Mouse (Mus musculus): ENCODE data around the gene Itga8. TPM values are rescaled to one million over a fixed set of nuclear protein-coding genes. Genes with fewer than 3 reads are reported as not detected.
A peak's percentile ranks its signal among the peaks of the same experiment; 100 is the strongest.

The Itga8 gene
- polyA plus RNA-seq, 1 experiment from 2014 or later: 6.4 TPM

GRCm38 (mm10) chr2:12325868-12326267 lies 24.1 kb upstream of the Itga8 start:
- H3K4me2 ChIP-seq: no peak overlapping the region
- peaks cover 3% of the 10 kb centered on the region; the same call in 1 of the 2 replicates for H3K4me1 ChIP-seq (ENCODE audit: control insufficient read depth, insufficient read depth, low read length)
- H3K9ac ChIP-seq (ENCODE audit: low read depth, low read length): no peak overlapping the region
- H3K9me3 ChIP-seq (replicated peaks; ENCODE audit: control insufficient read depth, low read length): no peaks in the 10 kb centered on the region
- WGBS (ENCODE audit: insufficient replicate concordance): 79% methylated on average over 2 of the region's 2 CpGs
- no peak for ATAC-seq (replicated peaks; ENCODE audit: insufficient number of reproducible peaks, low FRiP score, low TSS enrichment)
- no peak overlapping the region for H3K4me3 ChIP-seq (ENCODE audit: low read depth, low read length)
- no peak overlapping the region for H3K27ac ChIP-seq (ENCODE audit: low read depth, low read length)
- H3K27me3 ChIP-seq (ENCODE audit: control insufficient read depth, insufficient read depth, low read length): no peaks in the 10 kb centered on the region
- no peaks in the 10 kb centered on the region for H3K36me3 ChIP-seq (ENCODE audit: control insufficient read depth, insufficient read depth, low read length)

GRCm38 (mm10) chr2:12325417-12325816 lies 23.7 kb upstream of the Itga8 start:
- no peak overlapping the region for H3K27ac ChIP-seq (ENCODE audit: low read depth, low read length)
- no peaks in the 10 kb centered on the region for H3K36me3 ChIP-seq (ENCODE audit: control insufficient read depth, insufficient read depth, low read length)
- WGBS (ENCODE audit: insufficient replicate concordance): 60% methylated on average over 6 of the region's 6 CpGs
- H3K4me3 ChIP-seq (ENCODE audit: low read depth, low read length): no peak overlapping the region
- H3K9me3 ChIP-seq (replicated peaks; ENCODE audit: control insufficient read depth, low read length): no peaks in the 10 kb centered on the region
- H3K9ac ChIP-seq (ENCODE audit: low read depth, low read length): no peak overlapping the region
- peaks cover 3% of the 10 kb centered on the region; the same call in 1 of the 2 replicates for H3K4me1 ChIP-seq (ENCODE audit: control insufficient read depth, insufficient read depth, low read length)
- no peaks in the 10 kb centered on the region for H3K27me3 ChIP-seq (ENCODE audit: control insufficient read depth, insufficient read depth, low read length)
- peak; percentile 60 for ATAC-seq (replicated peaks; ENCODE audit: insufficient number of reproducible peaks, low FRiP score, low TSS enrichment)
- no peak overlapping the region for H3K4me2 ChIP-seq

DNA sequence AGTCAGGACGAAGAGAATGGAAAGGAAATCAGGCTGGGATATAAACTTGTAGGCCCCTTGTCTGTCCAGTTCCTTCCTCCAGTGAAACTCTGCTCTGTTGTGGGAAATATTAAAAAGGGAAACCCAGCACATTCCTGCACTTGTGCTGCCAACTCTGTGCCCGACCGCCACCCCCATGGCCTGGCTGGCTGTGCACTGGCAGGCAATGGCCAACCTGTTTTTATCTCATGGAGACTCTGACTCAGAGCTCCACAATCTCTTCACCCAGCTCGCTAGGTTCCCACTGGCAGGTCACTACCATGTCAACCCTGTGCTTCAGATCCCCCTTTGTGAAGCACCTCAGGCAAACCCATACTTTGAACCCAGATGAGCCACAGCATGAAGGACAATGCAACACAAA lies 19.2 kb upstream of the Itga8 start:
- H3K4me2 ChIP-seq: no peak overlapping the region
- no peaks in the 10 kb centered on the region for H3K9me3 ChIP-seq (replicated peaks; ENCODE audit: control insufficient read depth, low read length)
- no peak overlapping the region for H3K27ac ChIP-seq (ENCODE audit: low read depth, low read length)
- H3K4me1 ChIP-seq (ENCODE audit: control insufficient read depth, insufficient read depth, low read length): no peaks in the 10 kb centered on the region
- no peaks in the 10 kb centered on the region for H3K27me3 ChIP-seq (ENCODE audit: control insufficient read depth, insufficient read depth, low read length)
- no peak overlapping the region for H3K9ac ChIP-seq (ENCODE audit: low read depth, low read length)
- H3K4me3 ChIP-seq (ENCODE audit: low read depth, low read length): no peak overlapping the region
- 82% methylated on average over 4 of the region's 4 CpGs for WGBS (ENCODE audit: insufficient replicate concordance)
- H3K36me3 ChIP-seq (ENCODE audit: control insufficient read depth, insufficient read depth, low read length): no peaks in the 10 kb centered on the region
- no peak for ATAC-seq (replicated peaks; ENCODE audit: insufficient number of reproducible peaks, low FRiP score, low TSS enrichment)

DNA sequence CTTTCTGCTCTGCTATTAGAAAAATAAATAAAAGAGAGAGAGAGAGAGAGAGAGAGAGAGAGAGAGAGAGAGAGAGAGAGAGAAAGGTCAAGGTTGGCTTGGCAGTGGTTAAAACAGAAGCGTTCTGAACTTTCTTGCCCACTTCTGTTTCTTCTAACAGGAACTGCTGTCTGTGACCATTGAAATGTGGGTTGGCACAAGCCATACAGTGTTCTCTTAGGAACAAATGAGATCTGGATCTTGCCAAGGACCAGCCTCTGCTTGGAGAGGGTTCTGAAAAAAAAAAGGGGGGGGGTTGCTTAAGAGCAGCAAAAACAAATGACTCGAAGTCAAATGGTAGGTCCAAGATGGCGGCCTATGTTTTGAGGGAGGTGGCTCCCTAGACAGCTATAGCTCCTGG lies 17.0 kb upstream of the Itga8 start:
- 88% methylated on average over 3 of the region's 3 CpGs for WGBS (ENCODE audit: insufficient replicate concordance)
- no peak overlapping the region for H3K9ac ChIP-seq (ENCODE audit: low read depth, low read length)
- no peaks in the 10 kb centered on the region for H3K36me3 ChIP-seq (ENCODE audit: control insufficient read depth, insufficient read depth, low read length)
- no peaks in the 10 kb centered on the region for H3K4me1 ChIP-seq (ENCODE audit: control insufficient read depth, insufficient read depth, low read length)
- H3K27ac ChIP-seq (ENCODE audit: low read depth, low read length): no peak overlapping the region
- H3K27me3 ChIP-seq (ENCODE audit: control insufficient read depth, insufficient read depth, low read length): no peaks in the 10 kb centered on the region
- H3K9me3 ChIP-seq (replicated peaks; ENCODE audit: control insufficient read depth, low read length): no peaks in the 10 kb centered on the region
- H3K4me3 ChIP-seq (ENCODE audit: low read depth, low read length): no peak overlapping the region
- no peak for ATAC-seq (replicated peaks; ENCODE audit: insufficient number of reproducible peaks, low FRiP score, low TSS enrichment)
- no peak overlapping the region for H3K4me2 ChIP-seq

DNA sequence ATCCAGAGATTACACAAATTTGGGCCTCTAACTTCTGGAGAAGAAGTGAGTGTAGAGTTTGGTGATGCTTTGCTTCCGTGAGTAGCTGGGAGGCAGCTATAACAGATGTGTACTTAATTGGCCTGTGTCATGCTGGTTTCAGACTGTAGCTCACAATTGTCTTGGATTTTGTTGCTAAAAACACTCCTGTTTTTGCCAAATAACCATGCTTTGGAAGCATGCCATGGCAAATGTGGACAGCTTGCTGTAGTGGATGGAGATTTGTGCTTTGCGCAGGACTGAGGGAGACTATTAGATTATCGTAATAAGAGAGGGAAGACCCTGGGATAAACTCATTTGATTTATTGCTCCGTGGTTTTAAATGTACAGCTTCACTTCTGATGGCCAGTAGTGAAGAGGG lies 16.3 kb upstream of the Itga8 start:
- Histone ChIP-seq H3K4me3 (ENCODE audit: low read depth, low read length) (no peak overlapping the region), H3K9ac (ENCODE audit: low read depth, low read length) (no peak overlapping the region), H3K4me1 (ENCODE audit: control insufficient read depth, insufficient read depth, low read length) (no peaks in the 10 kb centered on the region), H3K36me3 (ENCODE audit: control insufficient read depth, insufficient read depth, low read length) (no peaks in the 10 kb centered on the region), H3K27ac (ENCODE audit: low read depth, low read length) (no peak overlapping the region), H3K9me3 (replicated peaks; ENCODE audit: control insufficient read depth, low read length) (no peaks in the 10 kb centered on the region), H3K4me2 (no peak overlapping the region), H3K27me3 (ENCODE audit: control insufficient read depth, insufficient read depth, low read length) (no peaks in the 10 kb centered on the region)
- WGBS (ENCODE audit: insufficient replicate concordance): 89% methylated on average over 4 of the region's 4 CpGs
- no peak for ATAC-seq (replicated peaks; ENCODE audit: insufficient number of reproducible peaks, low FRiP score, low TSS enrichment)

GRCm38 (mm10) chr2:12317343-12317742 lies 15.6 kb upstream of the Itga8 start:
- H3K27me3 ChIP-seq (ENCODE audit: control insufficient read depth, insufficient read depth, low read length): no peaks in the 10 kb centered on the region
- no peak for ATAC-seq (replicated peaks; ENCODE audit: insufficient number of reproducible peaks, low FRiP score, low TSS enrichment)
- H3K4me1 ChIP-seq (ENCODE audit: control insufficient read depth, insufficient read depth, low read length): no peaks in the 10 kb centered on the region
- H3K4me2 ChIP-seq: no peak overlapping the region
- no peak overlapping the region for H3K4me3 ChIP-seq (ENCODE audit: low read depth, low read length)
- 74% methylated on average over 5 of the region's 5 CpGs for WGBS (ENCODE audit: insufficient replicate concordance)
- H3K9ac ChIP-seq (ENCODE audit: low read depth, low read length): no peak overlapping the region
- H3K9me3 ChIP-seq (replicated peaks; ENCODE audit: control insufficient read depth, low read length): no peaks in the 10 kb centered on the region
- no peaks in the 10 kb centered on the region for H3K36me3 ChIP-seq (ENCODE audit: control insufficient read depth, insufficient read depth, low read length)
- no peak overlapping the region for H3K27ac ChIP-seq (ENCODE audit: low read depth, low read length)

GRCm38 (mm10) chr2:12316361-12316760 lies 14.6 kb upstream of the Itga8 start:
- ATAC-seq (replicated peaks; ENCODE audit: insufficient number of reproducible peaks, low FRiP score, low TSS enrichment): no peak

DNA sequence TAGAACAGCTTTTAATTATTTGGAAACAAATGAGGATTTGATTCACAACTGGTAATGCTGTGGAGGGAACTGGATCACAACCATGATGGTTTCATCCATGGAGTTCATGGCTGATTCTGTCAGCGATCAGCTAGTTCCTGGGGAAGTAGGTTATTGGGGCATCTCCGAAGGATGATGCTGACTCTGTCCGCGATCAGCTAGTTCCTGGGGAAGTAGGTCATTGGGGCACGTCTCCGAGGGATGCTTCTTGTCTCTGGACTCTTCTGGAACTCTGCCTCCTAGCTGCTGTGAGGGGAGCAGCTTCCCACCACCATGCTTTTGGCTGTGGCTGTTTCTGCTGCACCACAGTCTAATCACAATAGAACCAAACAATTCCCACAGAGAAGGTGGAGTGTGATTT lies 12.3 kb upstream of the Itga8 start:
- Histone ChIP-seq H3K9ac (ENCODE audit: low read depth, low read length) (no peak overlapping the region), H3K4me3 (ENCODE audit: low read depth, low read length) (no peak overlapping the region), H3K36me3 (ENCODE audit: control insufficient read depth, insufficient read depth, low read length) (no peaks in the 10 kb centered on the region), H3K27me3 (ENCODE audit: control insufficient read depth, insufficient read depth, low read length) (no peaks in the 10 kb centered on the region), H3K27ac (ENCODE audit: low read depth, low read length) (no peak overlapping the region), H3K4me1 (ENCODE audit: control insufficient read depth, insufficient read depth, low read length) (no peaks in the 10 kb centered on the region), H3K9me3 (replicated peaks; ENCODE audit: control insufficient read depth, low read length) (no peaks in the 10 kb centered on the region), H3K4me2 (no peak overlapping the region)
- no peak for ATAC-seq (replicated peaks; ENCODE audit: insufficient number of reproducible peaks, low FRiP score, low TSS enrichment)
- 72% methylated on average over 6 of the region's 6 CpGs for WGBS (ENCODE audit: insufficient replicate concordance)

More at GRCm38 (mm10) chr2:12316361-12316760, 14.6 kb upstream of the Itga8 start:
- WGBS (ENCODE audit: insufficient replicate concordance): 28% methylated on average over 7 of the region's 7 CpGs
- Histone ChIP-seq H3K4me2 (peak overlapping the region; percentile 2; the same call in 1 of the 2 replicates), H3K27me3 (ENCODE audit: control insufficient read depth, insufficient read depth, low read length) (no peaks in the 10 kb centered on the region), H3K9ac (ENCODE audit: low read depth, low read length) (no peak overlapping the region), H3K4me1 (ENCODE audit: control insufficient read depth, insufficient read depth, low read length) (no peaks in the 10 kb centered on the region), H3K36me3 (ENCODE audit: control insufficient read depth, insufficient read depth, low read length) (no peaks in the 10 kb centered on the region), H3K4me3 (ENCODE audit: low read depth, low read length) (no peak overlapping the region), H3K27ac (ENCODE audit: low read depth, low read length) (no peak overlapping the region), H3K9me3 (replicated peaks; ENCODE audit: control insufficient read depth, low read length) (no peaks in the 10 kb centered on the region)

GRCm38 (mm10) chr2:12308466-12308865 lies 6.7 kb upstream of the Itga8 start:
- Histone ChIP-seq H3K4me2 (no peak overlapping the region), H3K9me3 (replicated peaks; ENCODE audit: control insufficient read depth, low read length) (no peaks in the 10 kb centered on the region), H3K9ac (ENCODE audit: low read depth, low read length) (no peak overlapping the region), H3K27ac (ENCODE audit: low read depth, low read length) (no peak overlapping the region), H3K27me3 (ENCODE audit: control insufficient read depth, insufficient read depth, low read length) (no peaks in the 10 kb centered on the region), H3K36me3 (ENCODE audit: control insufficient read depth, insufficient read depth, low read length) (no peaks in the 10 kb centered on the region), H3K4me3 (ENCODE audit: low read depth, low read length) (no peak overlapping the region), H3K4me1 (ENCODE audit: control insufficient read depth, insufficient read depth, low read length) (no peaks in the 10 kb centered on the region)
- no peak for ATAC-seq (replicated peaks; ENCODE audit: insufficient number of reproducible peaks, low FRiP score, low TSS enrichment)

Measured in heart, embryonic 11.5 days (tissue).